Mouse (Mus musculus) B cell, adult 67 days (primary cell): Measurements from ENCODE around the gene 1810065E05Rik. TPM values are rescaled to one million over a fixed set of nuclear protein-coding genes. Genes with fewer than 3 reads are reported as not detected.

Experiments
- total RNA-seq, 2 experiments: library from RNA; stranded (reverse); gene quantifications; 4 replicates each; pipeline ENCODE4 v1.2.4; 2023

1810065E05Rik gene
- not detected for total RNA-seq

GRCm38 (mm10) chr11:58420815-58421214 lies at the start of gene 1810065E05Rik:
TSS of gene 1810065E05Rik (plus strand) at chr11:58421111.

GRCm38 (mm10) chr11:58378763-58379278 lies 42.1 kb upstream of the 1810065E05Rik start, which contains the start of gene Lypd8:
TSS of gene Lypd8 (plus strand) at chr11:58379043.

GRCm38 (mm10) chr11:58432259-58432658 lies 11.3 kb downstream of the 1810065E05Rik start, which contains the start of gene Gm12253:
TSS of gene Gm12253 (plus strand) at chr11:58432559.

GRCm38 (mm10) chr11:58452759-58453158 lies 31.8 kb downstream of the 1810065E05Rik start, which contains the start of gene Lypd9:
TSS of gene Lypd9 (minus strand) at chr11:58452923.

GRCm38 (mm10) chr11:58462170-58462569 lies 41.3 kb downstream of the 1810065E05Rik start, which contains the start of gene Olfr30:
TSS of gene Olfr30 (minus strand) at chr11:58462270.

Other genes with a start within 250 kb of the 1810065E05Rik start
- gene Mrpl22, start 249.4 kb upstream of the 1810065E05Rik start, total RNA-seq = 10 to 100 TPM; 25.5 to 36.5 TPM
- 10 to 100 TPM; 18.9 to 25.8 TPM for gene Igtp, start 221.6 kb upstream of the 1810065E05Rik start, total RNA-seq
- 10 to 100 TPM in 1 of 2 experiments, 1 to 10 TPM in 1; 9.8 to 13.1 TPM for gene Irgm2, start 221.5 kb upstream of the 1810065E05Rik start, total RNA-seq
- gene 4930438A08Rik, start 146.3 kb upstream of the 1810065E05Rik start, total RNA-seq = not detected
- 10 to 100 TPM; 30.7 to 32.7 TPM for gene Zfp692, start 114.0 kb upstream of the 1810065E05Rik start, total RNA-seq
- gene Zfp672, start 90.8 kb upstream of the 1810065E05Rik start, total RNA-seq = 10 to 100 TPM; 34.3 to 42.3 TPM
- gene Sh3bp5l, start 90.4 kb upstream of the 1810065E05Rik start, total RNA-seq = 10 to 100 TPM; 18.6 to 28.6 TPM
- gene Lypd8, start 42.1 kb upstream of the 1810065E05Rik start, total RNA-seq = not detected
- gene Gm12253, start 11.4 kb downstream of the 1810065E05Rik start, total RNA-seq = not detected
- gene Lypd9, start 31.8 kb downstream of the 1810065E05Rik start, total RNA-seq = not detected
- not detected for gene Olfr30, start 41.2 kb downstream of the 1810065E05Rik start, total RNA-seq
- gene Olfr332, start 71.4 kb downstream of the 1810065E05Rik start, total RNA-seq = not detected
- gene Olfr331, start 81.5 kb downstream of the 1810065E05Rik start, total RNA-seq = not detected
- not detected for gene Olfr330, start 113.7 kb downstream of the 1810065E05Rik start, total RNA-seq
- gene Olfr329-ps, start 125.3 kb downstream of the 1810065E05Rik start, total RNA-seq = not detected
- gene Olfr328, start 134.5 kb downstream of the 1810065E05Rik start, total RNA-seq = not detected
- gene Olfr224, start 149.4 kb downstream of the 1810065E05Rik start, total RNA-seq = not detected
- gene Olfr325, start 156.6 kb downstream of the 1810065E05Rik start, total RNA-seq = not detected
- gene Olfr324, start 174.0 kb downstream of the 1810065E05Rik start, total RNA-seq = not detected
- not detected for gene 2210407C18Rik, start 195.0 kb downstream of the 1810065E05Rik start, total RNA-seq
- not detected for gene Olfr323, start 209.4 kb downstream of the 1810065E05Rik start, total RNA-seq
- not detected for gene Trim58, start 219.4 kb downstream of the 1810065E05Rik start, total RNA-seq
- not detected for gene Olfr322, start 237.7 kb downstream of the 1810065E05Rik start, total RNA-seq